Comparison of ENCODE assay signal across 9 mouse cellular contexts in the genomic region with DNA sequence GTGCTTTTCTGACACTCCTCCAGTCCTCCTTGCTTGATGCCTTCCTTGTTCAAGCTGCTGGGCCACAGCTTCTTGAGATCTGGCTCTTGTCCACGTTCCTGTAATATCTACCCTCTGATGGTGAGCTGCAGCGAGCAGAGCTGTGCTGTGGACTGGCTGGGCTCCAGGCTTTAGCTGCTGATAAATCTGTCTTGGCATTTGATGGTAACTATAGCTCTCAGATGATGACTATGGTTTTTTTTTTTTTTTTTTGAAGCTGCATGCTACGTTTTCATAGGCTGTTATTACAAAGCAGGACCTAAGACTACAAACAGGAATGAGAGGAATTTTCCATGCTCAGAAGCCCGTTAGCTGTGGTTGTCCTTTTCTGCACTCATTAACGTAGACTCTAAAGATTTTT.
A peak's percentile ranks its signal among the peaks of the same experiment; 100 is the strongest.
DNase-seq lines count a peak whose midpoint lies in the region; TF ChIP-seq lines count a peak whose summit lies in the region.
"Had no signal": no experiment of that assay in that cellular context is flagged by ENCODE, and none has a peak within 500 bp of the region (broad histone marks: within the 10 kb centered on the region; RNA-seq: fewer than 3 reads in every experiment).

No protein-coding gene starts in this region.

- no peak overlapping the region for H3K4me3 ChIP-seq in gastrocnemius, adult 2 months
- H3K4me3 ChIP-seq in embryonic fibroblast, embryonic 13.5 days (ENCODE audit: insufficient read depth, low read length): no peak overlapping the region
- H3K4me3 ChIP-seq: midbrain, embryonic 12.5 days had no signal

- H3K4me1 ChIP-seq in embryonic fibroblast, embryonic 13.5 days (ENCODE audit: control insufficient read depth, insufficient read depth, low read length): peaks cover 7% of the 10 kb centered on the region; the same call in 1 of the 2 replicates
- H3K4me1 ChIP-seq: midbrain, embryonic 12.5 days had no signal

- TF ChIP-seq POLR2A in embryonic fibroblast, embryonic 13.5 days (IDR thresholded peaks at IDR 0.05; ENCODE audit: low read depth, low read length): no peak

- H3K27ac ChIP-seq in gastrocnemius, adult 2 months: no peak overlapping the region
- peak overlapping the region; percentile 66; the same call in 1 of the 2 replicates for H3K27ac ChIP-seq in embryonic fibroblast, embryonic 13.5 days (ENCODE audit: insufficient read depth, low read length)
- H3K27ac ChIP-seq: midbrain, embryonic 12.5 days had no signal

- no peak for TF ChIP-seq CTCF in gastrocnemius, adult 2 months (IDR thresholded peaks at IDR 0.05)
- no peak for TF ChIP-seq CTCF in embryonic fibroblast, embryonic 13.5 days (IDR thresholded peaks at IDR 0.05; ENCODE audit: borderline replicate concordance, insufficient read depth, low read length)

- DNase-seq in gastrocnemius, adult 2 months: peak; percentile 16
- no peak for DNase-seq in gastrocnemius, adult 8-10 months (ENCODE audit: low spot score in 2 of 2)
- DNase-seq in 3T3-L1 (ENCODE audit: low read depth, low spot score): peak; percentile 98
- DNase-seq in layer of hippocampus, adult 8-10 months (ENCODE audit: low spot score in 2 of 2): peak; percentile 11 to 44
- DNase-seq in right cerebral cortex, postnatal 10 days (ENCODE audit: low spot score in 2 of 2): peak; percentile 42 to 58
- DNase-seq in yolk sac, embryonic 10.5 days (ENCODE audit: low spot score): no peak
- DNase-seq in gastrocnemius, adult 18-20 months (ENCODE audit: low spot score): no peak

- intact Hi-C loops in gastrocnemius, adult 2 months (cut with DNase I): no loop called here

Comparison
In these comparisons a context has a peak if more than half of its experiments do, and no peak if none do; other contexts are left out.
1. DNase-seq: peak in gastrocnemius, adult 2 months (single experiment), 3T3-L1 (single experiment), layer of hippocampus, adult 8-10 months (2 of 2) and right cerebral cortex, postnatal 10 days (2 of 2); none in gastrocnemius, adult 8-10 months (0 of 2), yolk sac, embryonic 10.5 days (single experiment) and gastrocnemius, adult 18-20 months (single experiment).